Mouse (Mus musculus): ENCODE measurements around the gene Rnf38. TPM values are rescaled to one million over a fixed set of nuclear protein-coding genes. Genes with fewer than 3 reads are reported as not detected.

Rnf38 gene
- polyA plus RNA-seq, 1 experiment from 2014 or later, result 60.3 TPM

DNA sequence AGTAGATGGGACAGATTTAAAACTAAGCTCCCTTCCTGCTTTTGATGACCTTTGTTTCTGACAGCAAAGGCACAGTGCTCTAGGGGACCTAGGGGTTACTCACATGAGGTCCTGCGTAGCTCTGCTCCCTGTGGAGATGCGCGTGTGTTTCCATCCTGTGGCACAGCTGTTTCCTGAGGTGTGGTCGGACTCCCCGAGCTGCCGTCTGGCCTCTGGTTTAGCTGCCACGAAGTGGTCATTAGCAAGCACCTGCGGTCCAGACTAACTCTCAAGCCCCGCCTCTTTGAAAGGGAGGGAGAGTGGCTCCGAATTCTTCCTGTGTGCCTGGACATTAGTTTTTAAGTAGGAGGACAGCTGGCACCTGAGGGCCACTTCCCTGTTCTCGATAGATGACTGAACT is 149.6 kb downstream of the Rnf38 start, which contains the start of gene Gne:
Gne (minus strand) TSS at position 233 of the 400 bp plus-strand sequence.
- DNase-seq (ENCODE audit: low spot score) (no peak), ATAC-seq (replicated peaks; ENCODE audit: low FRiP score) (no peak)
- Histone ChIP-seq H3K27ac (ENCODE audit: low read depth, low read length) (no peak within 1 kb of the TSS), H3K9me3 (ENCODE audit: control insufficient read depth, low read length) (no peaks in the 10 kb centered on the region), H3K4me1 (replicated peaks; ENCODE audit: control insufficient read depth, insufficient read depth, low read length) (no peaks in the 10 kb centered on the region), H3K27me3 (ENCODE audit: control insufficient read depth, insufficient read depth, low read length) (no peaks in the 10 kb centered on the region), H3K36me3 (ENCODE audit: control insufficient read depth, insufficient read depth, low read length) (no peaks in the 10 kb centered on the region), H3K4me2 (ENCODE audit: low read depth, low read length, severe bottlenecking) (no peak within 1 kb of the TSS), H3K4me3 (ENCODE audit: low read depth, low read length) (no peak within 1 kb of the TSS), H3K9ac (ENCODE audit: low read length) (no peak within 1 kb of the TSS)
- whole genome bisulfite sequencing, result 23% methylated on average over 11 of the region's 11 CpGs

DNA sequence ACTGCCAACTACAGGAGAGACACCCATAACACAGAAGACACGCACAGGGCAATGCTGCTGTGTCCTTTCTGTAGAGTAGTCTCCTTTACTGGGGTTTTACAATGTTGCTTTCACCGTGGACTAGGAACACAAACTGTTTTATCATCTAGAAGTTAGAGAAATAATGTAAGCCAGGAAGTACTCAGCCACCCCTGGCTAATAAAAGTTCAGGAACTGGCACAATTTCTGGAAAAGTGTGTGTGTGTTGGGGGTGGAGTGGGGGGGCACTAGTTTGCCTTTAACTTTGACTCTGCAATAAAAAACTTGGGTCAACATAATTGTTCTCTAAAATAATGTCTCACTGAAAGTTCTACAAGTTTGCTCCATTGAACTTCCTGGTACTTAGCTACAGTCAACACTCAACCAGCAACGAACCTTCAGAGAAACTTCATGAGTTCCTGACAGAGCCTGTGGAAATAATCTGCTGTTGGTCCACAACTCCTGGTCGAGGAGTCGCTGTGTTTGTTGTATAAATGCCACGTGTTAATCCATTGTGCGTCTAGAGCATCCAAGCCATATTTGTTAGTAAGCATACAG is 155.1 kb downstream of the Rnf38 start:
- Histone ChIP-seq H3K4me1 (replicated peaks; ENCODE audit: control insufficient read depth, insufficient read depth, low read length) (no peaks in the 10 kb centered on the region), H3K9ac (ENCODE audit: low read length) (no peak overlapping the region), H3K9me3 (ENCODE audit: control insufficient read depth, low read length) (no peaks in the 10 kb centered on the region), H3K36me3 (ENCODE audit: control insufficient read depth, insufficient read depth, low read length) (no peaks in the 10 kb centered on the region), H3K27ac (ENCODE audit: low read depth, low read length) (no peak overlapping the region), H3K4me2 (ENCODE audit: low read depth, low read length, severe bottlenecking) (no peak overlapping the region), H3K27me3 (ENCODE audit: control insufficient read depth, insufficient read depth, low read length) (no peaks in the 10 kb centered on the region), H3K4me3 (ENCODE audit: low read depth, low read length) (no peak overlapping the region)
- 86% methylated on average over 7 of the region's 7 CpGs for WGBS
- no peak for DNase-seq (ENCODE audit: low spot score)
- ATAC-seq (replicated peaks; ENCODE audit: low FRiP score), result no peak

Small RNA genes lying within 50 kb of the gene (microRNA-seq; reads per million reads assigned to microRNA genes)
- gene Mir5106 (ENCODE audit: insufficient number of aligned reads), result not detected

Other genes with a start within 250 kb of the Rnf38 start
- gene Clta, start 229.3 kb downstream of the Rnf38 start, polyA plus RNA-seq (2014; fragmentation: Nextera tagmentation; extraction: Ambion mirVana), result 211 and 223 TPM in 2 replicates
- gene Gne, start 149.6 kb downstream of the Rnf38 start, polyA plus RNA-seq (2014; fragmentation: Nextera tagmentation; extraction: Ambion mirVana), result 18.8 and 20.8 TPM in 2 replicates
- 75.0 and 78.5 TPM in 2 replicates for gene Melk, start 67.1 kb upstream of the Rnf38 start, polyA plus RNA-seq (2014; fragmentation: Nextera tagmentation; extraction: Ambion mirVana)